Mouse (Mus musculus): ENCODE data around the gene Cox19.

DNA sequence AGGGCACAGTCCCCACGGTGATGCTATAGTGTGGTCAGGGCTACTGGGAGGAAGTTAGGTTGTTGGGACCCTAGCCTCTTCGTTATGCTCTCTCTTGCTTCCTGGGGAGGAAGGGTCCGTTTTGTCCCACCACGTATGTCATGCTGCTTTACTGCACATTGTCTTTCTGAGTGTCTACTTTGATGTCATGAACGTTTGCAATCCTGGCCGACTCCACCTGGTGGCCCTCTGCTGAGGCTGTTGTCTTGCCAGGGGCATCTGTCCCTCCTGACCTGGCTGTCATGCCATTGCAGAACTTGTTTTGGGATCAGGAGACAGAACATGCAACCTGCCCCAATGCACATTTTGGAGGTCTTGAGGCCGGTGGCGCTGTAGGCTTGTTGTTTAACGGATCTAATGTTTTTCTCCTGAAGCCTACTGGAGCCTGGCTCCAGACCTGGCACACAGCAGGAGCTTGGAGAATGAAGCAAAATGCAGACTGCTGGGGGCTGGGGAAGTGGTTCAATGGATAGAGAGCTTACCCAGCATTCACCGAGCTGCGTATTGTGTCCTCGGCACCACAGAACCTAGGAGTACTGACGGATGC lies 25.0 kb downstream of the Cox19 start:
- TF ChIP-seq CTCF (IDR thresholded peaks at IDR 0.05; ENCODE audit: insufficient read depth, low read length) (no peak), POLR2A (IDR thresholded peaks at IDR 0.05; ENCODE audit: borderline replicate concordance, extremely low read depth, low read depth, low read length) (no peak)

Measured in lung, adult 2 months (tissue).